Mouse (Mus musculus) brain, embryonic 14.5 days (tissue): Measurements from ENCODE around the gene Tmem178.

ENCODE experiments used
- CTCF ChIP-seq: fragments of 200-500 bp; IDR thresholded peaks from 2 replicates; pipeline ENCODE4 v1.5.1; 2012; ENCODE audit warnings: inconsistent platforms, mild to moderate bottlenecking, moderate library complexity, borderline replicate concordance; ENCODE audit not compliant: insufficient read depth, insufficient read length; ENCODE audit errors: extremely low read depth
- POLR2A ChIP-seq: fragments of 200-500 bp; IDR thresholded peaks from 2 replicates; pipeline ENCODE4 v1.6.1; 2012; ENCODE audit warnings: mild to moderate bottlenecking, inconsistent platforms, borderline replicate concordance; ENCODE audit not compliant: poor library complexity, insufficient read depth, insufficient read length, severe bottlenecking; ENCODE audit errors: extremely low read depth

GRCm38 (mm10) chr17:81045115-81045514, 100.7 kb downstream of the Tmem178 start:
- no peak for TF ChIP-seq CTCF
- no peak for TF ChIP-seq POLR2A
